Mouse (Mus musculus): ENCODE data around the gene Retreg3. TPM values are rescaled to one million over a fixed set of nuclear protein-coding genes. Genes with fewer than 3 reads are reported as not detected.
A peak's percentile ranks its signal among the peaks of the same experiment; 100 is the strongest.

Retreg3 gene
- total RNA-seq, 2 experiments from 2014 or later, result 51.5 to 58.8 TPM

DNA sequence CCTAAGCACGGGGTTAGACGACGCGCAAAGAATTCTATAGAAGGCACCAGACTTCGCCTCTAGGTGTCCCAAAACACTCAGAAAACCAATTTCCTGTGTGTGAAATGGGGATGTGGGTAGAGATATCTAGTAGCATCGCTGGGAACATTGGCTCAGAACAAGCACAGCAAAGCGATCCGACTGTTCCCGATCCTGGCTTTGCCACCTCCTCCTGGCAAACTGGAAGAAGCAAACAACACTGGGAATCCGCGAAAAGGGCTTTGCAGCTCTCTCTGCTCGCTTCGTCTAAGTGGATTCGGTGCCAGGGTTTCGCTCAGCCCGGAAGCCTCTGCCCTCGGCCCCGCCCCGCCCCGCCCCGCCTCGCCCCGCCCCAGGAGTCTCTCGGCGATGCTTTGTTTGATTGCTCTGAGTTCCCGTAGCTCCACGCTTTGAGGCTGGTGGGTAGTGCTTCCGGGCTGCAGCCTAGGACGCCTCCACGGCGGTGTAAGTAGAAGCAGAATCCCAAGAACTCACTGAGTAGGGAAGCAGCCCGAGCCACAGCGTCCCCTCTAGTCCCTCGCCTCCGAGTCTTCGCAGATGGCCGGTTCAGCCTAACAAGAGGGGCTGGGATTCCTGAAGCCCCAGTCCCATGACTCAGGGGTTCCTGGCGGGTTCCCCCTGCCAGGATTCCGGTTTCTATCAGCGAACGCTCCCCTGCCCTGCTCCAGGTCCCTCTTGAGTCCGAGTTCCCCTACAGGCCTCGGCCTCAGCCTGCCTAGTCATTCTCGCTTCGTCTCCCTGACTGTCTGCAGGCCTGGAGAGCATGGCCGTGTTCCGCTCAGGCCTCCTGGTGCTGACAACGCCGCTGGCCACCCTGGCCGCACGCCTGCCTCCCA, 37.2 kb downstream of the Retreg3 start, which contains the start of gene Coasy:
Gene Coasy (plus strand): TSS at position 358 of the 875 bp plus-strand sequence.
- DNase-seq (ENCODE audit: low spot score in 2 of 2), result peak; percentile 82 to 84

DNA sequence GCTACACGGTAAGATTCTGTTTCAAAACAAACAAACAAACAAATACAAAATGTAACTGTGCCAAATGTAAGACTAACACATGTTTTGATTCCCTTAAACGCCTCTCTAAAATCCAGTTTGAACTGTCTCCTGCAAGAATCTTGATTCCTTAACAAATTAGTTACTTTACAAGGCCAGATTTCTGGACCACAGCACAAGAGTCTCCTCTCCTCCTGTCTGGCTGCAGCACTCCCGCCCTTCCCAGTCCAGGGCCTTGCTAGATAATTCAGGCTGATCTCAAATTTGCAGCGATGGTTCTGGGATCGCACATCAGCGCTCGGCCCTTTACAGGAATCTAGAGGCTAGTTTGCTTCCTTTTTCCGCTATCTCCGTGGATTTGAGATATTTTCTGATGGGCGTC, 38.0 kb downstream of the Retreg3 start:
- no peak for DNase-seq (ENCODE audit: low spot score in 2 of 2)

DNA sequence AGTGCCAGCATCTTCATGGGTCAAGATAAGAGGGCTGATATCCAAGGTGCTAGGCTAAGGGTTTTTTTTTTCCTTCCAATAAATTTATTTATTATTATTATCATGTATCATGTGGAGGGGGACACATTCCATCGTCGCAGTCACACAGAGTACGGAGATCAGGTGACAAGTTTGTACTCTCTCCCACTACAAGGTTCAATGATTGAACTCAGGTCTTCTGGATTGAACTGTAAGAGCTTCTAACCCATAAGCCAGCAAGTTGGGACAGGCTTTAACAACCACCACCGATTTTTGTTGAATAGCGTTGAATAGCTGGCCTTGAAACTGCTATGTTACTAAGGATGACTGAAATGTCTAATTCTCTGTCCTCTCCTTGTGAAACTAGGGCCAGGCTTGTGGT, 39.3 kb downstream of the Retreg3 start:
- DNase-seq (ENCODE audit: low spot score in 2 of 2), result no peak

- no peak for DNase-seq (ENCODE audit: low spot score in 2 of 2)
Measured at GRCm38 (mm10) chr11:101079746-101080145, 39.9 kb downstream of the Retreg3 start.

- DNase-seq (ENCODE audit: low spot score in 2 of 2), result no peak
Measured at GRCm38 (mm10) chr11:101078121-101078520, 41.6 kb downstream of the Retreg3 start, which contains the start of gene Hsd17b1. Gene Hsd17b1 (plus strand): TSS chr11:101078411.

- peak in 1 of 2 experiments; percentile 13 for DNase-seq (ENCODE audit: low spot score in 2 of 2)
Measured at GRCm38 (mm10) chr11:101071810-101072428, 47.8 kb downstream of the Retreg3 start.

- DNase-seq (ENCODE audit: low spot score in 2 of 2), result no peak
Measured at GRCm38 (mm10) chr11:101070987-101071386, 48.7 kb downstream of the Retreg3 start.

GRCm38 (mm10) chr11:101070189-101070527, 49.5 kb downstream of the Retreg3 start:
- DNase-seq (ENCODE audit: low spot score in 2 of 2), result no peak

DNA sequence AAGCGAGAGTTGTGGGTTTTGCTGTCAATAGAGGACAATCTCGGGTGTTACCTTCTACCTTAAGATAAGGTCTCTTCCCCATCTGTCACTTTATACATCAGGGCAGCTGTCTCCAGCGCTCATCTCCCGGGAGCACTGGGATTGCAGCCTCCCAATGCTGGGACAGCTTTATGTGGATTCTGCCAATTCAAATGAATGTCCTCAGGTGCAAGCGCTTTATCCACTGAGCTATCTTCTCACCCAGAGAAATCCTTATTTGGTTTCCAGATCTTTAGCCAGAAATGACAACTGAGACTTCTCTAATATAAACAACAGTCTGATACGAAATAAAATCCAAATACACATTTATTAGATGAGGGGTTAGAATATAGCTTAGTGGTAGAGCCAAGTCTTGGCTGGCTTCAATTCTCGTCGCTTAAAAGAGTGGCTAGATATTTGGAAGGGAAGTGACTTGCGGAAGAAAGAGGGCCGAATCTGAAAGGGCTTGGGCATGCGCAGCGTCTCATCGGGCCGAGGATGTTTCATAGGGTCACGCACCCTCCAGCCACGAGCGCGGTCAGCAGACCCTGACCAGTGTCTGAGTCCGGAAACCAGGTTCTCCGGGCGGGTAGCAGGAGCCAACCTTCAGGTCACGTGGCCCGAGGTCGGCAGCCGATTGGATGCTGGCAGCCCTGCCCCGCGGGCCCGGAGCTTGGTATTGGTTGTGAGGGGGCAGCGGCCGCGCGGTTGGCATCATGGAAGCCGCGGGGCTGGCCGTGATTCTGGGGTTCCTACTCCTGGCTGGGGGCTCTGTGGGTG, 50.1 kb downstream of the Retreg3 start, which contains the start of gene Naglu:
Gene Naglu (plus strand): TSS at position 622 of the 798 bp plus-strand sequence.
- DNase-seq (ENCODE audit: low spot score in 2 of 2), result peak; percentile 92 to 96

DNA sequence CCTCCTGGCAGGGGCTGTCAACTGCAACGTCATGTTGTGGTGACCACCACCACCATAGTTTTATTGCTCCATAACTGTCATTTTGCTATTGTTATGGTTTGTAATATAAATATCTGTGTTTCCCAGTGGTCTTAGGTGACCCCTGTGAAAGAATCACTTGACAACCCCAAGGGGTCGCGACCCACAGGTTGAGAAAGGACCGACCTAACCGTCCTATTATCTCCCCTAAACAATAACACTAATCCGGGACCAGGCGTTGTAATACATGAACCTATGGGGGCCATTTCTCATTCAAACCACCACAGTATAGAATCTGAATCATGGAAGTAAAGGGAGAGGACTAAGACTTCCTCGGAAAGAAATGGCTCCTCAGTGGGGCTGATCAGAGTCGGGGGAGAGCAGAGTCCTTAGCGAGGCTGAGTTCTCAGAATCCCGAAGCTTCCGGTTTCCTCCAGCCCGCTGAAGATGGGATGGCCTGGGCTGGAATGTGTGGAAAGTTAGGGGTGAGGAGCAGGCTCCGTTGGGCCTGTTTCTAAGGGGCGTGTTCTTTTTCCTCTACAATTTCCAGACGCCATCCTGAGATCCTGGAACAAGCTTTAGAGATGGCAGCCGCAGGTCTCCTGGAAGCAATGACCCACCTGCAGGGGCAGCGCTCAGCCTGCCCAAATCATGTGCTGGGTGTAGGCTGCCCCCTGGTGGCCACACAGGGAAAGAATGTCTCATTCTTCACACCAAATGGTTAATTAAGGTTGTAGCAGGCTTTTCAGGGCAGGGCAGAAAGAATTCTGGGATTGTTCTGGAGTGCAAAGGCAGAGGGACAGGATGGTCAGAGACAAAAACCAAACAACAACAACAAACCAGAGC, 52.9 kb downstream of the Retreg3 start:
- peak; percentile 83 to 88 for DNase-seq (ENCODE audit: low spot score in 2 of 2)

- DNase-seq (ENCODE audit: low spot score in 2 of 2), result no peak
Measured at GRCm38 (mm10) chr11:101065002-101065401, 54.7 kb downstream of the Retreg3 start.

DNA sequence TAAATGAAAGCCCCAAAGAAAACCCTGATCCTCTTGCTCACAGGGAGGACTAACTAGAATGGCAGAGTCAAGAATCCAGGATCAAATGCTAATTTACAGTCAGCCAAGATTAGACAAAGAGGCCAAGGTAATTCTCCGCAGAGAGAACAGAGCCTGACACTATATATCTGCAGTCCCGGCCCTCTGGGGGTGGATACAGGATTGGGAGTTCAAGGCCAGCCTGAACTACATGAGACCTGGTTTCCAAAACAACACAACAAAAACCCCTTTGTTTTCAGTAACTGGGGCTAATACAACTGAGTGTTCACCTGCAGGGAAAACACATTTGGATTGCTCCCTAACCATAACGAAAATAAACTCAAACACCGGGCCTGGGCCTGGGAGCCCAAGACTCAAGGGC, 55.2 kb downstream of the Retreg3 start:
- DNase-seq (ENCODE audit: low spot score in 2 of 2), result no peak

DNA sequence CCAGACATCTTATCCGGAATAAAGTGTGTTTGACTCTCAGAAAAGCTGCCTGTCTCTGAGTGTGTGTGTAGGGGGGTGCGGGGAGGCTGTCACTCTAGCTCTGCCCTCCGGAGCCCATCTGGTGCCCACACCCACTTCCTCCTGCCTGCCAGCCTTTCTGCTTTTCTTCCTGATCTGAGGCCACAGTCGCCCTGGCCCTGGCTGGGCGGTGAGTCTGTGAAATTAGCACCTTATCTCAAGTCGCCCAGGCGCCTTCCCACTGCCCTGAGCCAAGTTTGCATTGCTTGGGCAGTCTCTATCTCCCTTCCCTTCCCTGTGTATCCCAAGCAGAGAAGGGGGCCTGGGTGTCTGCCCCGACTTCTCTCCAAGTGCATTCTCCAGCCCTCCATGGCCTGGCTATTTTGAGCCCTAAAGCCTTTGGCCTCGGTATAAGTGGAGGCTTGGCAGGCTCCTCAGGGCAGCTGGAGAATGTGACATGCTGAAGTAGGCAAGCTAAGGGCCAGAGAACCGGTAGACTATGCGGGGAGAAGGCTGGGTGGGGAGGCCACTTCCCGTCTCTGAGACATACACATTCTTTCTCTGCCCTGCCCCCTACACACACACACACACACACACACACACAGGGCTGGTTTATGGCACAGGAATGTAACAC, 55.9 kb downstream of the Retreg3 start:
- peak in 1 of 2 experiments; percentile 54 for DNase-seq (ENCODE audit: low spot score in 2 of 2)

- no peak for DNase-seq (ENCODE audit: low spot score in 2 of 2)
Measured at GRCm38 (mm10) chr11:101062971-101063675, 56.6 kb downstream of the Retreg3 start.

- peak in 1 of 2 experiments; percentile 46 for DNase-seq (ENCODE audit: low spot score in 2 of 2)
Measured at GRCm38 (mm10) chr11:101062165-101062884, 57.4 kb downstream of the Retreg3 start.

GRCm38 (mm10) chr11:101061049-101061448, 58.6 kb downstream of the Retreg3 start:
- DNase-seq (ENCODE audit: low spot score in 2 of 2), result no peak

DNA sequence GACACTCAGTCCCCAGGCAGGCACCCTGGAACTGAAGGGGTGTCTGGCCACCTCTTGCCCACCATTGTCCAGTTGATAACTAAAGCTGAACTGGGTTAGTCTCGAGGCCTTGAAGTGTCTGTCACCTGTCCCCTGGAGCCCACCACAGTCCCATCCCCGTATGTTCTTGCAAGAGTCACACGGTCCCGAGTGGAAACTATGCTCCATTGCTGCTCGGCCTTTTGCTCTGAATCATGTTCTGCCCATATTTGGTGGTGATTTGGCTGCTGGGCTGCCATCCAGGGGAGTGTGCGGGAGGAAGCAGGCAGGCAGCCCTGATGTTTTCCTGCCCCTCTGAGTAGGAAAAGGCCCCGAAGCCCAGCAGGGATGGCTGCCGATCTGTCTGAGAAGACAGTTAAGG, 59.6 kb downstream of the Retreg3 start:
- peak in 1 of 2 experiments; percentile 49 for DNase-seq (ENCODE audit: low spot score in 2 of 2)

GRCm38 (mm10) chr11:101059473-101059872, 60.2 kb downstream of the Retreg3 start:
- no peak for DNase-seq (ENCODE audit: low spot score in 2 of 2)

DNA sequence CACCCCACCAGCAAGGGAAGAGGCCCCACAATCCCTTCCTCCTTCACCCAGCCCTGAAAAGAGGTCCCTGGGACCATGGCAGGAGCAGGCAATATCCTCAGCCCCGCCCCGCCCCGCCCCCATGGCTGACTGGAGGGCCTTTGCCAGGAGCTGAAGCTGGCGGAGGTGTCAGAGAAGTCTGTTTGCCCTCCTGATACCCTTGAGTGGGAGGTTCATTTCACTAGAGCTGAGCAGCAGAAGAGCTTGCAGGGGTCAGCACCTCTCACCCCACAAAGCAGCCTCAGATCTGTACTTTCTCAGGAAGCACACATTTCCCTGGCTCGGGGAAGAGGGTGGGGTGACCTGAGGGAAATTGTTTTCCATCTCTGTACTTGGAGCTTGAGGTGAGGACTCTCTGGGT, 61.0 kb downstream of the Retreg3 start:
- DNase-seq (ENCODE audit: low spot score in 2 of 2), result no peak

Data from layer of hippocampus, postnatal 10 days (tissue).